Mouse (Mus musculus) limb, embryonic 15.5 days (tissue): ENCODE results near the gene Chit1. TPM values are rescaled to one million over a fixed set of nuclear protein-coding genes. Genes with fewer than 3 reads are reported as not detected.
A peak's percentile ranks its signal among the peaks of the same experiment; 100 is the strongest.

Experiments used
- ATAC-seq: fragments of 200-750 bp; cut with Nextera tagmentation; 2 replicates; pipeline ENCODE4 v1.8.0; 2017; ENCODE audit warnings: low read depth, moderate TSS enrichment; ENCODE audit not compliant: insufficient number of reproducible peaks, low FRiP score, low TSS enrichment
- H3K27ac ChIP-seq: fragments of 300-500 bp; sonication (generic); 2 replicates; pipeline ENCODE4 v1.5.1; 2015; ENCODE audit warnings: moderate library complexity, mild to moderate bottlenecking, inconsistent platforms
- H3K27me3 ChIP-seq: fragments of 300-500 bp; sonication (generic); 2 replicates; pipeline ENCODE4 v1.6.1; 2015; ENCODE audit warnings: inconsistent platforms
- H3K36me3 ChIP-seq: fragments of 300-500 bp; sonication (generic); 2 replicates; pipeline ENCODE4 v1.6.1; 2015; ENCODE audit warnings: inconsistent platforms
- H3K4me1 ChIP-seq: fragments of 300-500 bp; sonication (generic); 2 replicates; pipeline ENCODE4 v1.6.1; 2015; ENCODE audit warnings: inconsistent platforms
- H3K4me2 ChIP-seq: fragments of 300-500 bp; sonication (generic); 2 replicates; pipeline ENCODE4 v1.6.1; 2015; ENCODE audit warnings: mild to moderate bottlenecking, inconsistent platforms
- H3K4me3 ChIP-seq: fragments of 300-500 bp; sonication (generic); 2 replicates; pipeline ENCODE4 v1.5.1; 2015; ENCODE audit warnings: mild to moderate bottlenecking, inconsistent platforms
- H3K9ac ChIP-seq: fragments of 300-500 bp; sonication (generic); 2 replicates; pipeline ENCODE4 v1.6.1; 2015; ENCODE audit warnings: inconsistent platforms
- H3K9me3 ChIP-seq: fragments of 300-500 bp; sonication (generic); 2 replicates; pipeline ENCODE4 v1.6.1; 2016; ENCODE audit warnings: inconsistent platforms
- WGBS: fragments of 180-500 bp; shearing (Covaris S2); methylation state at CpG from one replicate; pipeline ENCODE4 v1.1.7; 2015; 5-methylcytosine and 5-hydroxymethylcytosine counted together
- polyA plus RNA-seq: library from polyadenylated mRNA; unstranded; fragments of >200 nt; fragmentation: Nextera tagmentation; extraction: Ambion mirVana; gene quantifications from 2 replicates; pipeline ENCODE4 v1.2.1, GENCODE M21; 2015

The Chit1 gene
- polyA plus RNA-seq, 1 experiment from 2014 or later, result 0.59 TPM

- Histone ChIP-seq H3K9me3 (no peaks in the 10 kb centered on the region), H3K9ac (no peak overlapping the region), H3K27me3 (no peaks in the 10 kb centered on the region), H3K36me3 (no peaks in the 10 kb centered on the region), H3K4me1 (peaks cover 40% of the 10 kb centered on the region), H3K4me2 (no peak overlapping the region), H3K4me3 (no peak overlapping the region), H3K27ac (peak overlapping the region; percentile 72)
- WGBS, result 29% methylated on average over 4 of the region's 4 CpGs
- peak; percentile 64 for ATAC-seq
These were observed 84.9 kb downstream of the Chit1 start for GRCm38 (mm10) chr1:134195979-134196378.

DNA sequence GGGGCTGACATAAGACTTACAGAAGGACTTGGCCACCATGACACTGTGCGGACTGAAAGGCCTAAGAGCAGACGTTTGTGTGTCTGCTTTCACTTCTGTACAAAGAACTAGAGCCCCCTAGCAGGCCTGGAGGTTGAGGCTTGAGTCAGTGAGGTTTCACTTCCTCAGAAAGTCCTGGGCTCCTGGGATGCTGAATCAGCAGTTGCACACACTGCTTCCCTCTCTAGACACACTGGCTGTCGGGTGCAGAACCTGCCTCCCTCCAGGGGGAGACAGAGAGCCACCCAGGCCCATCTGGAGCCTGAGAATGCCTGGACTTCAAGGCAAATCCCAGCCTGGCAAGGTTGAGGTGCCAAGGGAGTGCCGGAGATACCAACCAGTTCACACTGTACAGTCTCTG, 85.3 kb downstream of the Chit1 start:
- peak overlapping the region; percentile 72 for H3K27ac ChIP-seq

DNA sequence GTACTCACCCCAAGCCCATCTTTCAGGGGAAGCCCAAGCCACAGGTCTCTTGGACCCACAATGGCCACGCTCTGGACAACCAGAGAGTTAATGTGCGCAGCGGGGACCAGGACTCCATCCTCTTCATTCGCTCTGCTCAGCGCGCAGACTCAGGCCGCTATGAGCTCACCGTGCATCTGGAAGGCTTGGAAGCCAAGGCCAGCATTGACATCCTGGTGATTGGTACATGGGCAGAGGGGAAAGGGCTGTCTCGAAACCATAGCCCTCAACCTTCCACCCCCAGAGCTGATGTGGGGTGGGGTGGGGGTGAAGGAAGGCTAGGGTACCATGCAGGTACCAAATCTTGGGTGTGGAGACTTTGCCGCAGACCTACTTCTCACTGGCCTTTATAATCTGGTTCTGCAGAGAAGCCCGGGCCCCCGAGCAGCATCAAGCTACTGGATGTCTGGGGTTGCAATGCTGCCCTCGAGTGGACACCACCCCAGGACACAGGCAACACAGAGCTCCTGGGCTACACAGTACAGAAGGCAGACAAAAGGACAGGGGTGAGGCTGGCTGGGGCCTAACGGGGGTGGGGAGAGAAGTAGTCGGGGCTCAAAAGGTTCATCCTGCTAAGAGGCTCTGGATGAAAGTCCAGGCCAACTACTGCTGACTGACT, 86.4 kb downstream of the Chit1 start:
- no peaks in the 10 kb centered on the region for H3K36me3 ChIP-seq
- no peak overlapping the region for H3K4me2 ChIP-seq
- H3K9me3 ChIP-seq, result no peaks in the 10 kb centered on the region
- WGBS, result 83% methylated on average over 15 of the region's 15 CpGs
- ATAC-seq, result no peak
- H3K4me1 ChIP-seq, result peaks cover 40% of the 10 kb centered on the region
- no peak overlapping the region for H3K27ac ChIP-seq
- H3K4me3 ChIP-seq, result no peak overlapping the region
- no peak overlapping the region for H3K9ac ChIP-seq
- H3K27me3 ChIP-seq, result no peaks in the 10 kb centered on the region

More for the DNA sequence above, 85.3 kb downstream of the Chit1 start:
- no peak for ATAC-seq
- Histone ChIP-seq H3K36me3 (no peaks in the 10 kb centered on the region), H3K4me3 (no peak overlapping the region), H3K9me3 (no peaks in the 10 kb centered on the region), H3K4me2 (no peak overlapping the region), H3K9ac (no peak overlapping the region), H3K27me3 (no peaks in the 10 kb centered on the region), H3K4me1 (peaks cover 40% of the 10 kb centered on the region)
- WGBS, result 60% methylated on average over 4 of the region's 4 CpGs

DNA sequence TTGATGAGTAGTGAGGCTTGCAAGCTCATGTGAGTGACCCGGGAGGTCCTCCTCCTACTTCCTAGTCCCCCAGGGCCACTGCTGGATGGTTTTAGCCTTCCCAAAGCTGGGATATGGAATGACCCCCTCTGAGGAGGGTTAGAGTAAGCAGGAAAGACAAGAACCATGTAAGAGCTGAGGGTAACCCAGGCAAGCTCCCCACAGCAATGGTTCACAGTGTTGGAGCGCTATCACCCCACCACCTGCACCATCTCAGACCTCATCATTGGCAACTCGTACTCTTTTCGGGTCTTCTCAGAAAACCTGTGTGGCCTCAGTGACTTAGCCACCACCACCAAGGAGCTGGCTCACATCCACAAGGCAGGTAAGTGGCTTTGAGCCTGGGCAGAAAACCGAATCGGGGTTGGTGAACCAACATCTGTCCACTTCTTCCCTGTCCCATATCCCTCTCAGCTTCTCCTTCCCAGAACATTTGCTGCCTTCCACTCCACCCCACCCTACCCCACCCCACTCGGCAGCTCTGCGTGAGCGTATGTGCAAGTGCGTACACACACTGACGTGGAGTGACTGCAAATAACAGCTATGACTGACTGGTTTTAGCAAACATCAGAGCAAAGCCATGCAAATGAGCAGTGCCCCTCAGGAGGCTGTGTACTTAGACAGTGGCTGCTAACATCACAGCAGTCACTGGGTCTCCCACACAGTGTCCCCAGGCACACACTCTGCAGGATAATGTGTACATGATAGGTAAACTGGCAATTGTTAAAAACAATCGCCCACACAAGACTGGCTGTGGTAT, 87.4 kb downstream of the Chit1 start:
- H3K4me2 ChIP-seq, result no peak overlapping the region
- no peak overlapping the region for H3K27ac ChIP-seq
- H3K4me1 ChIP-seq, result peaks cover 36% of the 10 kb centered on the region
- no peaks in the 10 kb centered on the region for H3K9me3 ChIP-seq
- 88% methylated on average over 12 of the region's 12 CpGs for WGBS
- H3K4me3 ChIP-seq, result no peak overlapping the region
- ATAC-seq, result no peak
- no peaks in the 10 kb centered on the region for H3K27me3 ChIP-seq
- no peak overlapping the region for H3K9ac ChIP-seq
- H3K36me3 ChIP-seq, result no peaks in the 10 kb centered on the region

DNA sequence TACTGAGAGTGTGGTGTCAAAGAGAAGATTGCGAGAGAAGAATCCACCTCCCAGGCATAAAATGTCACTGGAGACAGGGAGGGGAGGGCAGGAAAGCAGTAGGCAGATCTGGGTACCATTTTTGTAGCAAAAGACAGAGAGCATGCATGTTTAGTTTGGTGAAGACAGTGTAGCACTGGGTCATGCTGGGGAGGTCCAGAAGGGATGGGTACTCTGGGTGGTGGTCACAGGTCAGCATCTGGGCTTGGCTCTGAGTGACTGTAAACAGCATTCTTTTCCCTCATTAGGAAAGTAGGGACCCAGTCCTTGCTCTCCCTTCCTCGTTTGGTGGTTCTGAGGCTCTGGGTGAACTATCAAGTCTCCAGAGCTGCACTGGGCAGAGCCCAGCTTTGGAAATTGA, 89.4 kb downstream of the Chit1 start:
- peaks cover 18% of the 10 kb centered on the region for H3K4me1 ChIP-seq
- no peak overlapping the region for H3K27ac ChIP-seq
- WGBS, result 50% methylated on average over 2 of the region's 2 CpGs
- H3K36me3 ChIP-seq, result no peaks in the 10 kb centered on the region
- no peaks in the 10 kb centered on the region for H3K27me3 ChIP-seq
- no peak overlapping the region for H3K9ac ChIP-seq
- H3K4me3 ChIP-seq, result no peak overlapping the region
- no peak for ATAC-seq
- H3K9me3 ChIP-seq, result no peaks in the 10 kb centered on the region
- H3K4me2 ChIP-seq, result no peak overlapping the region

Other genes with a start within 250 kb of the Chit1 start
- 0.71 and 0.83 TPM in 2 replicates for gene Optc, start 203.2 kb upstream of the Chit1 start, polyA plus RNA-seq
- 17.9 and 20.3 TPM in 2 replicates for gene Prelp, start 189.8 kb upstream of the Chit1 start, polyA plus RNA-seq
- 147 and 186 TPM in 2 replicates for gene Fmod, start 74.0 kb upstream of the Chit1 start, polyA plus RNA-seq
- 30.9 and 35.1 TPM in 2 replicates for gene Btg2, start 32.1 kb upstream of the Chit1 start, polyA plus RNA-seq
- 9.8 and 13.6 TPM in 2 replicates for gene Chil1, start 70.9 kb downstream of the Chit1 start, polyA plus RNA-seq
- 55.8 and 102 TPM in 2 replicates for gene Mybph, start 82.2 kb downstream of the Chit1 start, polyA plus RNA-seq
- gene Adora1, start 124.2 kb downstream of the Chit1 start, polyA plus RNA-seq, result 1.8 and 2.0 TPM in 2 replicates
- 117 and 227 TPM in 2 replicates for gene Myog, start 178.7 kb downstream of the Chit1 start, polyA plus RNA-seq
- 7.5 and 11.1 TPM in 2 replicates for gene Ppfia4, start 221.7 kb downstream of the Chit1 start, polyA plus RNA-seq